Mouse (Mus musculus) CH12.LX (cell line): Measurements from ENCODE around the gene Retn. TPM values are rescaled to one million over a fixed set of nuclear protein-coding genes. Genes with fewer than 3 reads are reported as not detected.

Source experiments
- DNase-seq: peaks from one replicate; pipeline ENCODE4 v3.0.0-alpha.2; 2013; ENCODE audit errors: extremely low read depth
- H3K27ac ChIP-seq: 2 replicates; pipeline ENCODE4 v1.5.1; 2012; ENCODE audit warnings: low read depth, mild to moderate bottlenecking, control low read depth, moderate library complexity; ENCODE audit not compliant: insufficient read depth
- H3K27me3 ChIP-seq: replicated peaks from 2 replicates; pipeline ENCODE3; 2012; ENCODE audit warnings: inconsistent platforms
- H3K36me3 ChIP-seq, 2 experiments: replicated peaks in 1 of 2; 2 replicates each; pipeline versions ENCODE3 to v1.6.1; 2012; ENCODE audit warnings: inconsistent platforms in 1 of 2, low read length in 1 of 2, mild to moderate bottlenecking in 1 of 2, mixed read lengths in 1 of 2, moderate library complexity in 1 of 2; ENCODE audit not compliant: control insufficient read depth in 1 of 2, insufficient read depth in 1 of 2
- H3K4me1 ChIP-seq, 2 experiments: 2 replicates each; pipeline ENCODE4 v1.6.1; 2012; ENCODE audit warnings: inconsistent platforms in 1 of 2, moderate library complexity in 1 of 2; ENCODE audit not compliant: insufficient read depth in 2 of 2, control insufficient read depth in 1 of 2
- H3K4me2 ChIP-seq: 2 replicates; pipeline ENCODE4 v1.6.1; 2012; ENCODE audit warnings: low read depth, mild to moderate bottlenecking, control low read depth; ENCODE audit not compliant: poor library complexity, insufficient read depth, severe bottlenecking
- H3K4me3 ChIP-seq, 3 experiments: fragments of 150-350 bp in 1 of 3; sonication (generic) in 1 of 3; replicated peaks in 1 of 3; 2 replicates each; pipeline versions ENCODE3 to v1.5.1; 2011 to 2012; ENCODE audit warnings: low read depth in 2 of 3, low read length in 2 of 3, mild to moderate bottlenecking in 2 of 3, moderate library complexity in 2 of 3, control low read depth in 1 of 3, improper control_type of control experiment in 1 of 3, inconsistent platforms in 1 of 3, mixed read lengths in 1 of 3; ENCODE audit not compliant: poor library complexity in 1 of 3
- H3K79me2 ChIP-seq: replicated peaks from 2 replicates; pipeline ENCODE4 v1.6.1; 2012; ENCODE audit warnings: mild to moderate bottlenecking, moderate library complexity; ENCODE audit not compliant: control insufficient read depth, poor library complexity, insufficient read depth, severe bottlenecking; ENCODE audit errors: extremely low read depth
- H3K9ac ChIP-seq: 2 replicates; pipeline ENCODE4 v1.6.1; 2012; ENCODE audit warnings: low read depth, mild to moderate bottlenecking, control low read depth, moderate library complexity; ENCODE audit not compliant: insufficient read depth
- H3K9me3 ChIP-seq: replicated peaks from 2 replicates; pipeline ENCODE3; 2012; ENCODE audit warnings: low read length, inconsistent platforms, mixed read lengths
- BHLHE40 ChIP-seq: IDR thresholded peaks from 2 replicates; pipeline ENCODE4 v1.6.1; 2011; ENCODE audit warnings: mild to moderate bottlenecking, low read depth, low read length, improper control_type of control experiment
- CHD2 ChIP-seq: IDR thresholded peaks from 2 replicates; pipeline ENCODE4 v1.6.1; 2011; ENCODE audit warnings: low read length, improper control_type of control experiment
- CTCF ChIP-seq, 2 experiments: IDR thresholded peaks in 1 of 2; conservative IDR thresholded peaks in 1 of 2; 2 replicates each; pipeline ENCODE4 v1.5.1; 2011 to 2012; ENCODE audit warnings: low read depth in 2 of 2, low read length in 2 of 2, improper control_type of control experiment in 1 of 2, inconsistent platforms in 1 of 2, mild to moderate bottlenecking in 1 of 2, moderate library complexity in 1 of 2
- E2F4 ChIP-seq: IDR thresholded peaks from 2 replicates; pipeline ENCODE4 v1.6.1; 2011; ENCODE audit warnings: low read depth, low read length, improper control_type of control experiment; ENCODE audit not compliant: insufficient replicate concordance
- EP300 ChIP-seq: IDR thresholded peaks from 2 replicates; pipeline ENCODE4 v1.6.1; 2011; ENCODE audit warnings: low read length, improper control_type of control experiment
- ETS1 ChIP-seq: conservative IDR thresholded peaks from 2 replicates; pipeline ENCODE4 v1.6.1; 2012; ENCODE audit warnings: low read depth, mild to moderate bottlenecking, inconsistent platforms, low read length, improper control_type of control experiment, moderate library complexity
- GABPA ChIP-seq: IDR thresholded peaks from 2 replicates; pipeline ENCODE4 v1.6.1; 2012; ENCODE audit warnings: low read depth, low read length, improper control_type of control experiment, inconsistent platforms; ENCODE audit not compliant: insufficient replicate concordance
- IRF4 ChIP-seq: IDR thresholded peaks from 2 replicates; pipeline ENCODE4 v1.6.1; 2014; ENCODE audit warnings: low read depth, mild to moderate bottlenecking, inconsistent platforms, low read length, improper control_type of control experiment
- JUND ChIP-seq: conservative IDR thresholded peaks from 2 replicates; pipeline ENCODE4 v1.6.1; 2011; ENCODE audit warnings: low read depth, low read length, improper control_type of control experiment
- KAT2A ChIP-seq: IDR thresholded peaks from 2 replicates; pipeline ENCODE4 v1.6.1; 2012; ENCODE audit warnings: low read length, improper control_type of control experiment, inconsistent platforms; ENCODE audit not compliant: insufficient replicate concordance
- MAFK ChIP-seq: IDR thresholded peaks from 2 replicates; pipeline ENCODE4 v1.6.1; 2011; ENCODE audit warnings: low read length, improper control_type of control experiment; ENCODE audit not compliant: insufficient replicate concordance
- MAX ChIP-seq: IDR thresholded peaks from 2 replicates; pipeline ENCODE4 v1.6.1; 2011; ENCODE audit warnings: low read length, improper control_type of control experiment
- MAZ ChIP-seq: IDR thresholded peaks from 2 replicates; pipeline ENCODE4 v1.6.1; 2012; ENCODE audit warnings: low read depth, mild to moderate bottlenecking, inconsistent platforms, low read length, improper control_type of control experiment, moderate library complexity
- MXI1 ChIP-seq: IDR thresholded peaks from 2 replicates; pipeline ENCODE4 v1.6.1; 2011; ENCODE audit warnings: mild to moderate bottlenecking, low read depth, low read length, improper control_type of control experiment
- NELFE ChIP-seq: IDR thresholded peaks from 2 replicates; pipeline ENCODE4 v1.6.1; 2011; ENCODE audit warnings: low read depth, low read length, improper control_type of control experiment
- POLR2A ChIP-seq: IDR thresholded peaks from 2 replicates; pipeline ENCODE4 v1.6.1; 2011; ENCODE audit warnings: low read depth, mild to moderate bottlenecking, improper control_type of control experiment, low read length
- SIN3A ChIP-seq: IDR thresholded peaks from 2 replicates; pipeline ENCODE4 v1.6.1; 2012; ENCODE audit warnings: low read length, improper control_type of control experiment, inconsistent platforms
- TBP ChIP-seq: conservative IDR thresholded peaks from 2 replicates; pipeline ENCODE4 v1.6.1; 2011; ENCODE audit warnings: low read depth, low read length, improper control_type of control experiment
- UBTF ChIP-seq: IDR thresholded peaks from 2 replicates; pipeline ENCODE4 v1.6.1; 2012; ENCODE audit warnings: low read depth, mild to moderate bottlenecking, inconsistent platforms, low read length, improper control_type of control experiment, moderate library complexity
- USF1 ChIP-seq: IDR thresholded peaks from 2 replicates; pipeline ENCODE4 v1.6.1; 2014; ENCODE audit warnings: low read depth, mild to moderate bottlenecking, inconsistent platforms, low read length, improper control_type of control experiment
- USF2 ChIP-seq: conservative IDR thresholded peaks from 2 replicates; pipeline ENCODE4 v1.6.1; 2011; ENCODE audit warnings: low read depth, low read length, improper control_type of control experiment
- ZMIZ1 ChIP-seq: IDR thresholded peaks from 2 replicates; pipeline ENCODE4 v1.6.1; 2012; ENCODE audit warnings: low read depth, mild to moderate bottlenecking, inconsistent platforms, low read length, improper control_type of control experiment
- dilution Hi-C: fragments of 300-500 bp; cut with MboI; formaldehyde crosslinking; loops from 2 replicates; pipeline ENCODE4 v1.14.3; 2020; ENCODE audit warnings: low sequenced_read_pairs; ENCODE audit not compliant: extremely low pct_unique_long_range_greater_than_20kb, extremely low pct_ligation_motif_present
- in situ Hi-C: fragments of 300-500 bp; cut with MboI; formaldehyde crosslinking; loops from 3 replicates; pipeline ENCODE4 v1.14.3; 2019; ENCODE audit warnings: low sequenced_read_pairs, low pct_ligation_motif_present, low pct_unique_long_range_greater_than_20kb, mixed read lengths
- polyA plus RNA-seq: library from polyadenylated mRNA; unstranded; fragments of >175 nt; gene quantifications from 2 replicates; pipeline ENCODE4 v1.2.1, GENCODE M21; 2012; ENCODE audit warnings: low read depth; ENCODE audit not compliant: insufficient read length
- total RNA-seq, 2 experiments: library from RNA; depleted of rRNA; stranded (reverse); fragments of 300-350 nt in 1 of 2; fragments of >200 nt in 1 of 2; gene quantifications; 2 replicates each; pipeline ENCODE4 v1.2.3; 2012 to 2014

Retn gene
- total and polyA plus RNA-seq, 3 experiments, result 0.27 TPM; not detected in 2

- in situ Hi-C loops (loop anchor here (10.0 kb wide), 2 partner anchors 214 to 324 kb away; partner anchors contain the start of genes A430078G23Rik and Pex11g), dilution Hi-C loops (no loop called here)
- no peak overlapping the region for H3K27ac ChIP-seq
- H3K4me2 ChIP-seq, result no peak overlapping the region
- H3K4me1 ChIP-seq, result peaks cover 1 to 45% of the 10 kb centered on the region in 2 experiments; a peak in 2 of 4 replicates
- no peaks in the 10 kb centered on the region for H3K9me3 ChIP-seq
- no peak for DNase-seq
- no peak overlapping the region for H3K4me3 ChIP-seq
- peaks cover 21 to 54% of the 10 kb centered on the region in 2 experiments for H3K36me3 ChIP-seq
- H3K27me3 ChIP-seq, result peaks cover 11% of the 10 kb centered on the region
- peaks cover 21% of the 10 kb centered on the region; the same call in 1 of the 2 replicates for H3K79me2 ChIP-seq
- H3K9ac ChIP-seq, result no peak overlapping the region
- TF ChIP-seq UBTF (no peak), CHD2 (no peak), E2F4 (no peak), BHLHE40 (no peak), USF2 (no peak), POLR2A (no peak), MAFK (no peak), USF1 (no peak), CTCF (conservative IDR thresholded peaks at IDR 0.05 in 1 of 2, IDR thresholded peaks at IDR 0.05 in 1 of 2; ENCODE audit: low read depth in 2 of 2, low read length in 2 of 2) (no peak), ETS1 (no peak), TBP (no peak), NELFE (no peak), JUND (no peak), KAT2A (no peak), ZMIZ1 (no peak), GABPA (no peak), MAX (no peak)
These were observed 23.3 kb downstream of the Retn start for GRCm38 (mm10) chr8:3678831-3679230.

DNA sequence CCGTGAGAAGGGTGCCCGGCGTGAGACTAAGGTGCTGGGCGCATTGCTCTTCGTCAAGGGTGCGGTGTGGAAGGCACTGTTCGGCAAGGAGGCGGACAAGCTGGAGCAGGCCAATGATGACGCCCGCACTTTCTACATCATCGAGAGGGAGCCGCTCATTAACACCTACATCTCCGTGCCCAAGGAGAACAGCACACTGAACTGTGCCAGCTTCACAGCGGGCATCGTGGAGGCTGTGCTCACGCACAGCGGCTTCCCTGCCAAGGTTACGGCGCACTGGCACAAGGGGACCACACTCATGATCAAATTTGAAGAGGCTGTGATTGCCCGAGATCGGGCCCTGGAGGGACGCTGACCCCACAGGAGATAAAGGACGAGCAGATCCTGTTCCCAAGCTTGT lies 23.7 kb downstream of the Retn start:
- in situ Hi-C loops, result loop anchor here (10.0 kb wide), 2 partner anchors 214 to 324 kb away; partner anchors contain the start of genes A430078G23Rik and Pex11g
- H3K36me3 ChIP-seq, result peaks cover 21 to 58% of the 10 kb centered on the region in 2 experiments
- dilution Hi-C loops, result no loop called here
- H3K4me2 ChIP-seq, result no peak overlapping the region
- peaks cover 8% of the 10 kb centered on the region for H3K27me3 ChIP-seq
- H3K9me3 ChIP-seq, result no peaks in the 10 kb centered on the region
- DNase-seq, result no peak
- no peak overlapping the region for H3K9ac ChIP-seq
- H3K4me1 ChIP-seq, result peaks cover 2 to 49% of the 10 kb centered on the region in 2 experiments; a peak in 2 of 4 replicates
- no peak overlapping the region for H3K27ac ChIP-seq
- TF ChIP-seq MAZ, result no peak
- TF ChIP-seq GABPA, result no peak
- TF ChIP-seq USF1, result no peak
- no peak for TF ChIP-seq E2F4
- TF ChIP-seq SIN3A, result no peak
- no peak for TF ChIP-seq IRF4
- no peak for TF ChIP-seq CTCF (conservative IDR thresholded peaks at IDR 0.05 in 1 of 2, IDR thresholded peaks at IDR 0.05 in 1 of 2; ENCODE audit: low read depth in 2 of 2, low read length in 2 of 2)
- TF ChIP-seq EP300, result no peak
- no peak for TF ChIP-seq MXI1
- TF ChIP-seq, all 38 proteins: peak for 0
- Histone ChIP-seq H3K4me3 (no peak overlapping the region), H3K79me2 (peaks cover 21% of the 10 kb centered on the region; the same call in 1 of the 2 replicates)
